Mouse (Mus musculus): Measurements from ENCODE around the gene Gdf15. TPM values are rescaled to one million over a fixed set of nuclear protein-coding genes. Genes with fewer than 3 reads are reported as not detected.

Gene Gdf15
- 1 to 10 TPM in 1 of 2 experiments, under 1 TPM in 1; 0.59 to 1.8 TPM for total RNA-seq (2021)
- long read RNA-seq, experiment 1, partial matches to known transcripts = 0 of 3 reads
- long read RNA-seq, experiment 1, other reads (novel, unspliced or antisense) = 1 of 3 reads
- long read RNA-seq, experiment 2, partial matches to known transcripts = 0 of 3 reads
- long read RNA-seq, experiment 2, other reads (novel, unspliced or antisense) = 0 of 3 reads

DNA sequence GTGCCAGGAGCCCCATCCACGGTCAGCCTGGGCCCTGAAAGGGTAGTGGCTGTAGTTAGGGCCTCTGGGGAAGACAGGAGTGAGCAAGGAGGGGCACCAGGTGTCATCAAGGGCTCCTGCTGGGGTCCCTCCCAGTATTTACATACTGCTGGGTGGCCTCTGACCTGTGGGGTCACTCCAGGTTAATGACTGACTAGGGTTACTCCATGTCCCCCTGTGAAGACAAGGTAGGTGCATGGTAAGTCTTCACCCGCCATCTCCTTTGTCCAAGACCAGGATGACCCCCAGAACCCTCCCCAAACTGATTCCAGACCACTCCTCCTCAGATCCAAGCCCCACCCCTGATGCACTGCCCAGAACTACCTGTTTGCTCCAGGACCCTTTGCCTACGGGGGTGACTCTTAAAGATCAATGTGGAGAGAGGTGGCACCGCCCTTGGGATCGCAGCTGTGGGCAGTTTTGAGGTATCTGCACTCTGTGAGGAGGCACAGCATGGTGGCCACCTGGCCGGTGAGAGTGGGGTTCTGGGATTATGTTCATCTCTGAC lies at the start of gene Gdf15:
TSS of gene Gdf15 (minus strand) at position 111 of the 547 bp plus-strand sequence.
- DNase-seq (ENCODE audit: low spot score in 2 of 2) = no peak

DNA sequence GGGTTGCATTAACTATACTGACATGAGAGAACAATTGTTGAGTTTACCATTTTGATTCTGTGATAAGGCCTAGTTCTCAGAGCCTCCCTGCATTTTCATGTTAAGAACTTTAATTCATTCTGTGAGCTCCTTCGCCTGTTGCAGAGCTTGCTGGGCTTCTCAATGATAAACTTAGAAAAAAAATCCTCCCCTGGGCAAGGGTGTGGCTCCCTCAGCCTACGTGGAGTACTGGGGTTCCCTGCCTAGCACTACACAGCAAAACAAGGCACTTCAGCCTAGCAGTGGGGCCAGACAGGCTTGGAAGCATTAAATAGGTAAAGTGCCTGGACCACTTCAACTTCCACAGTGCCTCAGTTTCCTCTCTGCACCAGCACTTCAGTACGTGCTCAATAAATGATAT lies 49.2 kb upstream of the Gdf15 start:
- no peak for DNase-seq (ENCODE audit: low spot score in 2 of 2)

DNA sequence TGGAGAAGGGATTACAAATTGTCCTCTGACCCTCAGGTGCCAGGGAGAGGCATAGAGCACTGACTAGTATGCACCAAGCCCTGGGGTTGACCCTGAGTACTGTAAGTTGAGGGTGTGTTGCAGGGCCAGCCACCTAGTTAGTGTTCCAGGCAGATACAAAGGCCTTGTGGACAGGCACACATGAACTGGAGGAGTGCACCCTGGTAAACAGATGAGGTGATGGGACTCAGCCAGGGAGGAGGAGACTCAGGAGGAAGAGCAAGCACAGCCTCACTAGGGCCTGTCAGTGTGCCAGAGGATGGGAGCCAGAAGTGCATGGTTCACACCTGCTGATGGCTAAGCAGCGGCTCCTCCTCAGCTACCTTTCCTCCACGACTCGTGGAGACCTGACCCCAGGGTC lies 47.8 kb upstream of the Gdf15 start:
- DNase-seq (ENCODE audit: low spot score in 2 of 2) = no peak

DNA sequence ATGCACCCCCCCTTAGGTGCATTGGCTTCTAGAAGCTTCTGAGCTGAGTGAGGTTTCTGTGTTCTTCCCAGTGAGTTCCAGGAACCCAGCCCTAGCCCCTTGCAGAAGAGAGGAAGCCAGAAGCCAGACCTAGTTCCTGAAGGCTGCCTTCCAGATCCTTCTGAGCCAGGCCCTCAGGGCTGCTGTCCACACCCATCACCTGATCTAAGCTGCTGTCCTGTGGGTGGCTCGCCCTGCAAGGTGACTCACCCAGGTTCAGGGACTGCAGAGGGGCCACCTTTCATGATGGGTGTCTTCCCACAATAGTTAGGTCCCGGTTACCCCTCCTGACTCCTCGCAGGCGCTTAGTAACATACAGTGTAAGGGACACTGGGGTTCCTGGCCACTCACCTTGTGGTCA lies 47.1 kb upstream of the Gdf15 start:
- DNase-seq (ENCODE audit: low spot score in 2 of 2) = no peak

DNA sequence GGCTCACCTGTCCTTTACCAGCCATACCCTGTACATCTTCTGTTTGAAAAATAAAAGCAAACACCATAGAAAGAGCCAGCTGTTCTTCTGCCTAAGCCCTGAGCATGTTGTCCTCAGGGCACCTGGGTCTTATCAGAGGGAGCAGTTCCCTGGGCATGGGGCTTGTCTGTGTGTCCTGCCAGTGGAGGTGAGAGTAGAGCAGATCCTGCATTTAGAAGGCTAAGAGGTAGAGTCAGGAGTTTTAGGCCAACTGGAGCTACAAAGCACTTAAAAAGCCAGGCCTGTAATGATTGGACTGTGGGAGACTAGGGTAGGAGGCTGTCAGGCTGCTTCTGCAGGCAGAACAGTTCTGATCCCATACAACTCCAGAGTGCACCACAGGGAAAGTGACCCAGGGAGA lies 46.4 kb upstream of the Gdf15 start:
- no peak for DNase-seq (ENCODE audit: low spot score in 2 of 2)

DNA sequence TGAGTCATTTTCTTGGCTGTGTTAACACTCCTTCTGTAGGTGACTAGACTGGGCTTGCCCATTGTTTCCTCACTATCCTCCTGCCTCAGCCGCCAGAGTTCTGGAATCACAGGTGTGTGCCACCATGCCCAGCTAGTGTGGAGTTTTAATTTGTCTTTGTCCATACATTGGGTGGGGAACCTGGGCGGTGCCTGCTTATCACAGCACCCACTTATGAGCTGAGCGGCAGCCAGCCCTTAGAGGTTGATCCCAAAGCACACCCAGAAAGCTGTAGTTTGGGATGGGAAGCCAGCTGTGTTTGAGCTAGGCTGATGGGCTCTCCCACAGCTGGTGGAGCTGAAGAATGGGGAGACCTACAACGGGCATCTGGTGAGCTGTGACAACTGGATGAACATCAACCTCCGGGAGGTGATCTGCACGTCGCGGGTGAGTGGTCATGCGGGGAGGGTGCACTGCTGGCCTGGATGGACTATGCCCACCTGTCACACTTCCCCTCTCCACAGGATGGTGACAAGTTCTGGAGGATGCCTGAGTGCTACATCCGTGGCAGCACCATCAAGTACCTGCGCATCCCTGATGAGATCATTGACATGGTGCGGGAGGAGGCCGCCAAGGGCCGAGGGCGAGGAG lies 45.3 kb upstream of the Gdf15 start:
- no peak for DNase-seq (ENCODE audit: low spot score in 2 of 2)

DNA sequence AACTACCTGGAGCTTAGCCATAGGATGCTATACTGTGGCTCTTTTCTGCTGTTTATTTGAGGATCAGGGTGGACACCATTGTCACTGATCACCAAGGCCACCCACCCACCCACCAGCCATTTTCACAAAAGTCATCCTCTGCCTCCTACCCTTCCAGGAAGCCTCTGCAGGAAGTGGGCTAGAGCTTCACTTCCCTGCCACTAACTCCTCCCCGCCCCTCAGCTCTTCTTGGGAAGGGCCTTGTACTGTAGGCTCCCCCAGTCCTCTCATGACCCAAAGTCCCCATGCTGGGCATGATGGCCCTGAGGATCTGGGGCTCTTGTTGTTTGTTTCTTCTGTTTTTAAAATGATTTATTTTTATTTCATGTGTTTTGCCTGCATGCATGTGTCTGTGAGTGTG lies 43.1 kb upstream of the Gdf15 start:
- no peak for DNase-seq (ENCODE audit: low spot score in 2 of 2)

DNA sequence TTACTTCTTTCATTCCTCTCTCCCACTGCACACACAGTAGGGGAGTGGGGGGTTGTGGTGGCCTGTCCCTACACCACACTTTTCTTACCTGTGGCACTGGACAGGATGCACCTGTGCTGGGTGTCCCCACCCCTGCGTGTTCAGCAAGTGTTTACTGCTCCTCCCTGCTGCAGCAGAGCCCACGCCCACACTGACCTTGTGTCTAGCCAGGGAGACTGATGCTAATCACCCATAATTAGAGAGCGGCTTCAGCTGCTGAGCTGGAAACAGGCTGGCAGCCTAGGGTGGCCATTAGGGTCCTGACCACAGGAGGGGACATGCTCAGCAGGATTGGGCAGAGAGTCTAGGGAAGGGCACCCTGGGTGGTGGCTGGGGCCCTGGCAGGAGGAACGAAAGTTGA lies 42.5 kb upstream of the Gdf15 start:
- DNase-seq (ENCODE audit: low spot score in 2 of 2) = no peak

DNA sequence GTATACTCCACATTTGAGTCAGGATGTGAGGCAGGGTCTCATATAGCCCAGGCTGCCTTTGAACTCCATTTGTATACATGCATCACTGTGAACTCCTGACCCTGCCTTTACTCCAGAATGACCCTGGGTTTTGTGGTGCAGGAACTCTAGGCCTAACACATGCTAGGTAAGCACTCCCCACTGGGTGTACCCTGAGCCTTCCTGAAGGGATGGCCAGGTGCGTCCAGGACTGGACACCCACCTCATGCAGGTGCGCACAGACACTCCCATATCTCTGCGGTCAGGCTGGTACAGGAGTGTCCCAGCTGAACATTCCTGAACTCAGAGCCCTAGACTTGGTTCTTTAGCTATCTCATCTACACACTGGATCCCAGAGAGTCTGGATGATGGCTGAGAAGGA lies 41.9 kb upstream of the Gdf15 start:
- DNase-seq (ENCODE audit: low spot score in 2 of 2) = no peak

DNA sequence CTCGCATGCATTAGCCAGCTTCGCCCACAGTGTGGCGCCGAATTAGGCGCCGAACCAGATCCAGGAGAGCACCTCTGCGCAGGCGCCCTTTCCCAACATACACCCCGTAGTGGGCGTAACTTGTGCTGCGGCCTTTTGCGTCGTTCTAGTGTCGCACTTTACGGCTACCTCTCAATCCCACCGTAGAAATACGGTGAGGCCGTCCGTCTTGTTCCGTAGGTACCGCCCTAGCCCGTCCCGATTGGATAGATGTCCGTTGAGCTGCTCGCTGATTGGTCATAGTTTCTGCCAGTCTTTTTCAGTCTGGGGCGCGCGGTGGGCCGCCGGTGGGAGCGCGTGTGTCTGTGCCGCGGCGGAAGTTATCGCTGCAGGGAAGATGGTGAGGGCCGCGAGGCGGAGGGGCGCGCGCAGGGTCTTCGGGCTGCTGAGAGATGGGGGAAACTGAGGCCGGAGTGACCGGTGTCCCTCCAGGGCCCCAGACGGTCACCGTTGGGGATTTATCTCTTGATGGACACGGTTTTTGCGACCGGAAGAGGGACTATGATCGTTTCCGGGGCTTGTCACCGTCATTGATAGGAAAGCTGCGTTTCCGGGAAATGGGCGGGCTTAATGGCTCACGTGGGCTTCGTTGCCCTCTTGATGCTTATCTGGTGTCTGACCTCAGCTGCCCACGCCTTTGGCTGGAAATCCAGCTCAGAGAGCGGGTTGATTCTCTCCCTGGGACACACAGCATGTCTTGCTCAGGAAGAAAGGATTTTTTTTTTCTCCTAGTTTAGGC lies 41.0 kb upstream of the Gdf15 start, which contains the start of gene Lsm4:
TSS of gene Lsm4 (plus strand) at position 170 of the 778 bp plus-strand sequence.
- DNase-seq (ENCODE audit: low spot score in 2 of 2) = peak; percentile 94 to 98

DNA sequence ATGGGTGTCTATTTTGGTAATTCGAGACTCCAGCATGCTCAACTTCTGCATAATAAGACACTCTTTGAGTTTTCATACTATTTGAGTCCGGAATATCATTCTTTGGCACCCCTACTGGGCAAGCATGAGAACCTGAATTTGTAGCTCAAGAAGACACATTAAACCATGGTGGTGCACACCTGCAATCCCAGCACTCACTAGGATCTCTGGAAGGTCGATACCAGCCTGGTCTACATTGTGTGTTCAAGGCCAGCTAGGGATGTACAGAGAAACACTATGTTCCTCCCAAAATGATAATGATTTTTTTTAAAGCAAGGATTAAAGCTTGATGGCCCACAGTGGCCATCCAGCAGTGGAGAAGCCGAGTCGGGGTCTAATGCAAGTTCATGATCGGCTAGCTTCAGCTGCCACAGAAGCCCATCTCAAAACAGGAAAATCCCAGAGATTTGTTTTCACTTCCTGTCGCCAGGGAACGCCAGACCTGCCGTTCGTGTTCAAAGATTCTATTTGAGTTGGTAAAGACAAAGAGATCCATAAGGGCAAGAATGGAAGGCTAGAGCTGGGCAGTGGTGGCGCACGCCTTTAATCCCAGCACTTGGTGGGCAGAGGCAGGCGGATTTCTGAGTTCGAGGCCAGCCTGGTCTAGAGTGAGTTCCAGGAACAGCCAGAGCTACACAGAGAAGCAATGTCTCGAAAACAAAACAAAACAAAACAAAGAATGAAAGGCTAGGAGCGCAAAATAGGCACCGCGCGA lies 40.2 kb upstream of the Gdf15 start:
- DNase-seq (ENCODE audit: low spot score in 2 of 2) = no peak

DNA sequence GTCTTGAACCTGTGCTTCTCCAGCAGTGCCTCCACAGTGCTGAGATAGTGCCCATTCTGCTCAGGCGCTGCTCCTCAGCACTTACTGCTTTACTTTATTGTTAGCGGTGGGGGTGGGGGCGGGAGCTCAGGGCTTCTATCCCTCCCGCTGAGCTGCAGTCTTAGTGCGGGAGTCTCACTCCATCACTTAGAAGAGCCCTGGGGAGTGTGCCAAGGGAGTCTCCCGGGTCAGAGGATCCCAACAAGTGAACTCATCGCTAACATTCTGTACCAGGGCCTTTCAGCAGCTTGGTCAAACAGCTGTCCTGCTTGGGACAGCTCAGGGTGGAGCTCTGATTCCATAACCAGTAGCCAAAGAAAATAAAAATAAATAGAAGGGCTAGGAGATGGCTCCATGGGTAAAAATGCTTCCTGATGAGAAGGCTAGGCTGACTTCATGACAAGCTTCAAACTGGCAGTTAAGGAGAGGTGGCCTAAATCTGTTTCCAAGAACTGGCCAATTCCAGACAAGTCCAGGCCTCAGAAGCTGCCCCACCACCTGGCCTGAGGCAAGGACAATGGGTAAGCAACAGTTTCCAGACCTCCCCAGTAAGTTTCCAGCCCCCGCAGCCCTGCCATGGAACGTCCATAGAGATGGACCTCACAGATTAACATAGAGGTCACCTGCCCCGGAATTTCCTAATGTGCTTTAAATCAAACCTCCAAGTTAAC lies 39.5 kb upstream of the Gdf15 start:
- no peak for DNase-seq (ENCODE audit: low spot score in 2 of 2)

DNA sequence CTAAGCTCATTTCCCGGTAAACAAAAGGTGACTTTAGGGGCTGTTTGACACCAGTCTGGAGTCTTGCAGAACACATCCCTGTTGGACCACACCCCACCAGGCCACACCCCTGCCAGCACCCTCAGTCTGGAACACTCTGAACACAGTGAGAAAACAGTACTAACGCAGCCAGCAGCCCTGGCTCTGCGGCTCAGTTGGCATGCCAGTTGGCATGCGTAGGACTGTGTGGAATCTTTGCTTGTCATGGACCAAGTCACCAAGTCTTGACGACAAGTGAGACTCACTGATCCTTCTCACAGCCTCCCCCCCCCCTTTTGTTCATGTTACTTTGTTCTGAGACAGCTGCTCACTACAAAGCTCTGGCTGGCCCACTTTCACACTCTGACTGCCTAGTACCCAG lies 34.8 kb upstream of the Gdf15 start:
- DNase-seq (ENCODE audit: low spot score in 2 of 2) = no peak

DNA sequence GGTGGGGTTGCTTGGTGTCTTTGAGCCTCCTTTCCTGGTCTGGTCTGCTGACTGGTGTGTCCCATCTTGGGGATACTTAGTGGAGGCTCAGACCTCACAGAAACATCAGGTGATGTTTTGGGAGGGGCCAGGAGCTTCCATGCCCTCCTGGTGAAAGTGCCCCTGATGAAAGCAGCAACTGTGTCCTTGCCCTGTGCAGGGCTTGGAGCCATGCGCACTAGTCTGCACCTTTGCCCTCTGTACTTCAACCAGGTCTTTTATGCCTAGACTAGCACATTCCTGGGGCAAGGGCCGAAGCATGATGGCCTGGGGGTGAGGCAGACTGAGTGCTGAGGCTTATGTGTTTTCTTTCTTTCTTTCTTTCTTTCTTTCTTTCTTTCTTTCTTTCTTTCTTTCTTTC lies 33.3 kb upstream of the Gdf15 start:
- DNase-seq (ENCODE audit: low spot score in 2 of 2) = no peak

DNA sequence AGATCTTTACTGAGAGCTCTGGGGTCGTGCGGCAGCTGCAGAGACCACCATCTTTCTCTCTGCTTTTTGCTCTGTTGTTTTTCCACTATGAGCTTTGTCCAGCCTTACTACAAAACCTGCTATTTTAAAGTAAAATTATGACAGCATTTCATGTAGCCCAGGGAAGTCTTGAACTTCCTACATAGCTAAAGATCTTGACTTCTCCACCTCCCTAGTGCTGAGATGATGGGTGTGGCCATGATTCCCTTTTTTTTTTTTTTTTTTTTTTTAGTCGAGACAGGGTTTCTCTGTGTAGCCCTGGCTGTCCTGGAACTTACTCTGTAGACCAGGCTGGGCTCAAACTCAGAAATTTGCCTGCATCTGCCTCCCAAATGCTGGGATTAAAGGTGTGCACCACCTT lies 32.4 kb upstream of the Gdf15 start:
- DNase-seq (ENCODE audit: low spot score in 2 of 2) = no peak

DNA sequence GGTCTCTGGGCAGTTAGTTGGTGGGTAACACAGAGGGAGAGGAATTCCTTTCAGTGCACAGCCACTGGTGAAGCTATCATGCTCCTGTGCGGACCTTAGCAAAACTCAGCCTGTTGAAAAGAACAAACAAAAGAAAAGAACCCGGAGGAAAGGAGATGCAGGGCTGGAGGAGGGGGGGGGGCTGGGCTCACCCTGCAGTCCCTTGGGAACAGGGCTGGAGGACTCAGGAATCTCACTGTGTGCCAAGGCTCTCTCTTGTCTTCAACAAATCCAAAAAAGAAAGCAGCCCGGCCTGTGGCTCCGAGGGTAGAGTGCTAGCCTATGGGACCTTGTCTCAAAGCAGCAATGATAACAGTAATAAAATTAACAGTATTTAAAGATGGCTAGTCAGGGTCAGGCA lies 31.4 kb upstream of the Gdf15 start:
- DNase-seq (ENCODE audit: low spot score in 2 of 2) = no peak

DNA sequence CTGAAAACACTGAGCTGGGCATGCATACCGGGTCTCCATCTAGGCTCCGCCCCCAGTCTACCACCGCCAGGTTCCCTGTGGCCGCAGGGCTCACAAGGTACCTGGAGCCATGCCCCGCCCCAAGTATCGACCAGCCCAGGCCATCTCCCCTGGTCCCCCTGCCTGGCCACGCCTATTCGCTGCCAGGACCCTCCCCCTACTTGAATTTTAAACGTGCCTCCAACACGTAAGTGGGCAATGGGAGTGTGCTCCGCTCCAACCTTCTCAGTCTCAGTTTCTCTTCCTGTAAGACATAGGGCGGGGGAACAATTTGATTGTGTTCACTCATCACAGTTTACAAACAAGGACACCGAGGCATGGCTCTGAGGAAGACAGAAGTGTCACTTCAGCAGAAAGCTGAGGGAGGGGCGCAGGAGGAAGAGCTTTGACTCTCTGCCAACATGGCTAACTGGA lies 28.0 kb upstream of the Gdf15 start, which contains the start of gene Pgpep1:
TSS of gene Pgpep1 (minus strand) at position 116 of the 453 bp plus-strand sequence.
- DNase-seq (ENCODE audit: low spot score in 2 of 2) = no peak

DNA sequence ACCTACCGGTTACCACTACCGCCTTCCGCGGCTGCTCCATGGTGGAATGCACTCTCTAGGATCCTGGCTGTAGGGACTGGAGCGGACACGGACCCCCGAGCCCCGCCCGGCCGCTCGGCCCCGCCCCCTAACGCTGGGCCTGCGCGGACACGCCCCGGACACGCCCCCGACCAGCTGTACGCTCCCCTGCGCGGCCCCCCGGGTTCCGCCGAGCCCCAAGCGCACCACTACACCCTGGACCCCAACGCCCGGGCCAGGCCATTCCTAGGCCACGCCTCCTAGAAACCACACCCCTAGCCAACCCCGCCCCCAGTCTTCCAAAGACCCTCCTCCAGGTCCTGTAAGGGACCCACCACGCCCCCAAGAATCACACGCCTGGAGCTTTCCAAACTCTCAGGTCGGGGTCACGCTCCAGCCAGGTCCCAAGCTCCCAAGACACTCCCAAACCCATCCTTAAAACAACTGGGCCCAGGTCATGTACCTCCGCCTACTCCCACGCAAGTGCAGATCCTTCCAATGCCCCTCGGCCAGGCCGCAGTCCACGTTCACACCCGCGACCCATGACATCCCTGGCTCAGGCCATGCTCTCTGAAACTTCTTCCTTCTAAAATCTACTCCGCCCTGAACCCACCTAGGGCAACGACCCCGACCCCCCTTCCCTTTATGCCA lies 27.5 kb upstream of the Gdf15 start:
- DNase-seq (ENCODE audit: low spot score in 2 of 2) = peak; percentile 81 to 90

DNA sequence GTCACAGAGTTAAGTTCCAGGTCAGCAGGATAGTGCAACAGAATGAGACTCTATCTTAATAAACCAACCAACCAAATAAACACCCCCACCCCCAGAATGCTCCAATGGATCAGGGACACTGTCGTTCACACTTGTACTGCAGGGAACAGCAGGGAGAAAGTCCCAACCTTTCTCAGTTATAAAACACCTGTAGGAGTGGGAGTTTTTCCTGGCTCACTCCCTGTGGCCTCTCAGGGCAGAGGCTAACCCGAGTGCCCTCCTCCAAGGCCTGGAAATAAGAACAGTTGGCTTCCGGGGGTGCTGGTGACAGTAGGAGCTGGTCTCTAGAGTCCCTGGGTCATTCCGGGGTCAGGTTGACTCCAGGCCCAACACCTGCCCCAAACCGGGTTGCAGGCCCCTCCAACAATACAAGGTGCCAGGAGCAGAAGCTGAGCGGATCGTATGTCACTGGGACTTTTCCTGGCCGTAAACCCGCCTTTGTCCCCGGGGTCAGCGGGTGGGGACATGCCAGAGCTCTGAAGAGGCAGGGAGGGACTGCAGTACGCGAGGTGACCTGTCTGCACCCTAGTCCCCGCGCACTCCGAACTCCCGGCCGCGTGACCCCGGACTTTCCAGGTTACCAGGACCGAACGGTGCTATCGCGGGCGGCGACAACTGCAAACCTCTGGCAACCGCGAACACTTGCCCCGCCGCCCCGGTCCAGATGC lies 26.8 kb upstream of the Gdf15 start:
- DNase-seq (ENCODE audit: low spot score in 2 of 2) = no peak

All from adrenal gland, postnatal 4 days (tissue).